Mouse (Mus musculus) lung, adult 2 months (tissue): Measurements from ENCODE around the gene Alcam.
A peak's percentile ranks its signal among the peaks of the same experiment; 100 is the strongest.

ENCODE experiments used
- CTCF ChIP-seq: fragments of 200-500 bp; IDR thresholded peaks from 2 replicates; pipeline ENCODE4 v1.5.1; 2011; ENCODE audit warnings: mild to moderate bottlenecking, low read length, control low read depth; ENCODE audit not compliant: insufficient read depth
- POLR2A ChIP-seq: fragments of 200-500 bp; IDR thresholded peaks from 2 replicates; pipeline ENCODE4 v1.6.1; 2011; ENCODE audit warnings: low read depth, mild to moderate bottlenecking, control low read depth, low read length, borderline replicate concordance; ENCODE audit errors: extremely low read depth

- TF ChIP-seq CTCF (0 out of 2 replicates have a peak, but pooled peaks have one; percentile 15), POLR2A (0 out of 2 replicates have a peak, but pooled peaks have one; percentile 26)
Observed at GRCm38 (mm10) chr16:52450245-52451100, 3.4 kb downstream of the Alcam start.
